Mouse (Mus musculus) liver, adult (tissue): ENCODE results near the gene Itgae.

ENCODE experiments used
- GATA4 ChIP-seq: IDR thresholded peaks from 2 replicates; pipeline ENCODE4 v1.6.1; 2014; ENCODE audit warnings: mild to moderate bottlenecking, low read length; ENCODE audit not compliant: insufficient replicate concordance

Itgae gene

DNA sequence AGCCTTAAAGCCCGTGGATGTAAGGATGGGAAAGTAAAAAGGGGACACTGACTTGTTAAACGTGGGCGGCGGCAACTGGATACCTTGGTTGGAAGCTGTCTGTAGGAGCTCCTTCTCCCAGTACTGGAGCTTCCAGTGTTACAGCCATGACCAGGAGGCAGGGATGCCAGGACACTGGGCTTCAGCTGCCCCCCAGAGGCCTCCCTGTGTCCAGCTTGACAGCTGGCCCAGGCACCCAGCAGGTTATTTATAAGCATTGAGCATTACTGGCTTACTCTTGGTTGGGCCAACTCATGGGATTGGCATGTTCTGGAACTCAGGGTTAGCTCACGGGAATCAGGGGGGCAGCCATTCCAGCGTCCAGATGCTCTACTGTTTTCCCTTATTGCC lies 70.4 kb downstream of the Itgae start:
- no peak for TF ChIP-seq GATA4

DNA sequence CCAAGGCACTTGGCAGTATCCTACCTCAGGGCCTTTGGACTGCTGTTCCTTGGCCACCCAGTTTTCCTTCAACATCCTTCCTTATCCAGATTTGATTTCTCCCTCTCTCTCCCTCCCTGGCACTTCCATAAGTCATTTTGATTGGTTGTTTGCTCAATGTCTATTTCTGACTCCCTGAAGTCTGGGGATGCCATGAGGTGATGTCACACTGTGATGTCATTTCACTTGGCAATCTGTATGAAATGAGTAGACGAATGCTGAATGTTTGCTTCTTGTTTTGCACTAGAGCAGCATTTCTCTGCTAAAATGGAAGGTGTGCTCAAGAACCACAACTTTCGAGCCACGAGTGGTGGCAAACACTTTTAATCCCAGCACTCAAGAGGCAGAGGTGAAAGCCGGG lies 71.2 kb downstream of the Itgae start:
- TF ChIP-seq GATA4, result no peak

DNA sequence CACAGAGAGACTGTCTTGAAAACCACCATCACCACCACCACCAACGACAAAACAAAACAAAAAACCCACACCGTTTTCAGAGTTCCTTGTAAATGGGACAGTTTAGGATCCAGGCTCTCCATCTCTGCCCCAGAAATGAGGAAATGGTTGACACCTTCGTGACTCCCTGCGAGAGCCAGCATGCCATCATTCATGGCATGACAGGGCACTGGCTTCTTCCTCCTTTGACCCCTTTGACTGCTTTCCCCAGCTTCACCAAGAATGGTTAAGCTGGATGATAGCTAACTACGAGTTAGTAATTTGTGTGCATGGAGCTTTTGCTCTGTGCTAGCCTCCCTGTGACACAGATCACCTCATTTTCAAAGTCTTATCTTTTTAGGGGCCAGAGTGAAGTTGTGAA lies 71.9 kb downstream of the Itgae start:
- no peak for TF ChIP-seq GATA4

DNA sequence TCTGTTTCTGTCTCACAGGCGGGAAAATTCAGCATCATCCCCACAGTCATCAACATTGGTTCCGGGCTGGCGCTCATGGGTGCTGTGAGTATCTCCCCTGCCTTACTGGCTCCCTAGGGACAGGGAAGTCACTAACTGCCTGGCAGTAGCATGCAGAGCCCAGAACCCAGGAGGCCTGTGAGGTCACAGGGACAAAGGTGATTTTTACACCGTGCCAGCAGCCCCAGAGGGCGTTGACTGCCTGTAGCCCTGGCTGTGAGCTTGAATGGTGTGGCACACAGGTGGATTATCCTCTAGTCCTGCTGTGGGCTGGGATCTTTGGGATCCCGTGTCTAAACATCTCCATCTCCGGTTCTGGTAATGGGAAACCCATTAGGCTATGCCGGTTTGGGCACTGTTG lies 77.7 kb downstream of the Itgae start:
- no peak for TF ChIP-seq GATA4

DNA sequence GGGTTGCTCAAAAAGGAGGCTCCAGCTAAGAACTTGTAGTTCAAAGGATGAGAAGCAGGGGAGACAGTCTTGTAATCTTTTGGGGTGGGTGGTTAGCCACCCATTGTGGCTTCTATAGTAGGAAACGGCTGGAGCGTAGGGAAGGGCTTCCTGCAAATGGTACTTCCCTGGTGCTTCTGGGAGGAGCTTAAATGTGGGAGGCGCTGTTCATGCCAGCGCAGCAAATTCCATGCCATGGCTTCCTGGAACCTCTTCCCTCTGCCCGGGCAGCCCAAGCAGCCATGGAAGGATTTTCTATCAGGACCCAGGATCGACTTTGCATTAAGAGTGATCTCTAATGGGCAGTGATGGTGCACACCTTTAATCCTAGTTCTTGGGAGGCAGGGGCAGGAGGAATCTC lies 78.2 kb downstream of the Itgae start:
- TF ChIP-seq GATA4, result no peak

DNA sequence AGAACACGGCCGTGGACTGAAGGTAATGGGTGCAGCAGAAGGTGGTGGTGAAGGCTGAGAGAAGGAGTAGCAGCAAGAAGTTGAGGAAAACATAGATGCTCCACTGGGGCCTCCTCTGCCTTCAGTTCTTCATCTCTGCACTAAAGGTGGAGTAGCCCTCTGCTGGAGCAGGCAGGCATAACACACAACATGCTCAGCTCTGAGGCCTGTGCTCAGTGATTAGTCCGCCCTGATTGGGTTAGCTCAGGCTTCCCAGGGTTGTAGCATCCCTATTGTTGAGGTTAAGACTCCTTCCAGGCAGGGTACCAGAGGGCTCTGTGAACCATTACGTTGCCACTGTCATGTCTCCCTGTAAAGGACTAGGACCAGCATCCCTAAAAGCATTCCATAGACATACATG lies 78.8 kb downstream of the Itgae start:
- TF ChIP-seq GATA4, result no peak

DNA sequence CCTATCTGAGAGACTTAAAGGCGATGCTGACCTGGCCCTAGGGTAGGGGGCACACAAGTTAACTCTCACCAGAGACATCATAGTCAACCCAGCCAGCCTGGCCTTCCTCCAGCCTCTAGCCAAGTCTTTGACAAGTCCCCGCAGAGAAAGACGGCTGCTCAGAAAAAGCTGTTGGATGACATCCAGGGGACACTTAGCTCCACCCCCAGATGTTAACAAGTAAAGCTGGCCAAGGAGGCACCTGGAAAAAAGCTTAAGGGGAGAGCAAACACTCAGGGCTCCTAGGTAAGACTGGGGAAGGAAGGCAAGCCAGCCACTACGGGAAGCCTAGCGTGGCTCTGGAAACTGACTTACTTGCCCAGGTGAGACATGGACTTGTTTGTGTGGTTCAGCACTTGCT lies 81.8 kb downstream of the Itgae start:
- no peak for TF ChIP-seq GATA4

DNA sequence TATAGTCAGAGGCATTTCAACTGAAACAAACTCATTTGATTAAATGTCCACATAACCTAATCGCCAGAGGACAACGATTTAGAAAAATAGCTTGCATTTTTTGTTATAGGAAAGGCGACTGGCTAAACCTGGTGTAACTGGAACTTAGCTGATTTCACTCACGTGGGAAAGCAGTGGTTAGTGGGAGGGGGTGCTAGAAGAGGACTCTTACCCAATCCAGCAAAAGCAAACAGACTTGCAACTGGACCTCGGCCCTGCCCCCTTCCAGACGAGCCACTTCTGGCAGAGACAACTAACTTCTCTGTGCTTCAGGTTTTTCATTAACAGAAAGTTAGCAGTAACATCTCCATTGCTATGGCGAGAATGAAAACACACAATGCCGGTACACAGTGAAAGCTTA lies 85.2 kb downstream of the Itgae start:
- TF ChIP-seq GATA4, result no peak

DNA sequence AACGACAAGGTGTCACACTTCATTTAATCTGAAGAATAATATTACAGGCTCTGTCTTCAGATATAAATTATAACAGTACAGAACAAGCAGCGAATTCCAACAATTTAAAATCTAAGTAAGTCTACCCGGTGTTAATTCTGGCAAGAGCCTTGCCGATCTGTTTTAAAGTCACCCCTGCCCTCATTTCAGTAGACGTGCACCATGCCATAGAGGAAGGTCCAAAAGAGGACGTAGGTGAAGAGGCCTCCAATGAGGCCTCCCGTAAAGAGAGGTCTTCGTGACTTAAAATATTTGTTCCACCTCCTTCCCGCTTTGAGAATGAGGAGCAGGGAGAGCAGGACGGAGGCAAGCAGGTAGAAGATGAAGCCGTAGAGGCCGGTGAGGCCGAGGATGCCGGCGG lies 85.8 kb downstream of the Itgae start:
- TF ChIP-seq GATA4, result no peak

DNA sequence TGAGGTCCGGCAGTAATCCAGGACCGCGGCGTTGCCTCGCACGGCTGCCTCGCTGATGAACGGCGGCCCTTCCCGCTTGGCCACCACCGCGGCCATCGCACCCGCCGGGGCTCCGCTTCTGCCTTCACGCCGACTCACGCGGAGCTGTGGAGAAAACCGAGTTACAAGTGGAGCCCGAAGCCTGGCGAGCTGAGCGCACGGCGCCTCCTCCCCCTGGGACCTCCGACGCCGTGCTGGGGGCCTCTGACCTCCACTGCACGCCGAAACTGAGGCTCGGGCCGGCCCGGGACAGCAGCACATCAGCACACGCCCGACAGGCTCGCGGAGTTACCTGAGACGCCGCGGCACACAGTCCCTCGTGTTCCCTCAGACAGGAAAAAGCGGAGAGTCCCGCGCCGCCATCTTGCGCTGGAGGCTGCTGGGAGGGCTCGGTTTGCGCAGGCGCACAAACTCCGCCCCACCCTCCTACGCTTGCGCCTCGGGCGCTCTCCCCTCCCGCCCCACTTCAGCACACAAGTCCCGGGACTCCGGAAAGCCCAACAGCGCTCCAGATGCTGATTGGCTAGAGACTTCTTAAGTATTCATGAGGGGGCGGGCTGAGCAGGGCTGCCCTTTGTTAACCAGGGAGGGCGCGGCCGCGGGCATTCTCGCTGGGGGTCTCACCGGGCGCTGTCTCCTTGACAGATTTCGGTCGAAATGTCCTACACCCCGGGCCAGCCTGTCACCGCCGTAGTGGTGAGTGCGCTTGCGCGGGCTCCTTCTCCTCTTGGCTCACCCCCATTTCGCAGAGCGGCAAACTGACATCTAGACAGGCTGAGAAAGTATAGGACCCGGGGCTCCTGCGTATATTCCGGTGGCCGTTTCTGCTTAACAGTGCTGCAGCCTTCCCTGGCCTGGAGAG lies 86.5 kb downstream of the Itgae start, which contains the start of the genes Emc6 and Tax1bp3:
Gene Emc6, minus strand, starts transcription at position 430 of the 901 bp plus-strand sequence.
Gene Tax1bp3, plus strand, starts transcription at position 476 of the 901 bp plus-strand sequence.
- TF ChIP-seq GATA4, result 0 out of 2 replicates have a peak, but pooled peaks have one; percentile 4

DNA sequence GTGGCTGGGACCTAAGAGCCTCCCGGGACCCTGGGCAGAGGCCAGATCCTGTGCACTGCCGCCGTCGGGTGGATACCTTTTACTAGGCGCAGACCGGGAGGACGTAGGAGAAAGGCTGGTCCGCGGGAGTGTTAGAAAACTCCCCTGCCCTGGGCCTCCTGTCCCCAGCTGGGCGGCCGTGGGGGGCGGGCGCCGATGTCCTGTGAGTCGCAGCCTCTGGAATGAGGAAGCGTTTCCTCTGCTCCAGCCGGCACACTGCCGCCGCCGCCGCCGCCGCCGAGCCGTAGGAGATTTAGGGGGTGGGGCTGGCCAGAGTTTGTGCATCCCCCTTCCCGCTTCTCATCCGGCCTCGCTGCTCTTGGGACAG lies 87.1 kb downstream of the Itgae start:
- TF ChIP-seq GATA4, result no peak

DNA sequence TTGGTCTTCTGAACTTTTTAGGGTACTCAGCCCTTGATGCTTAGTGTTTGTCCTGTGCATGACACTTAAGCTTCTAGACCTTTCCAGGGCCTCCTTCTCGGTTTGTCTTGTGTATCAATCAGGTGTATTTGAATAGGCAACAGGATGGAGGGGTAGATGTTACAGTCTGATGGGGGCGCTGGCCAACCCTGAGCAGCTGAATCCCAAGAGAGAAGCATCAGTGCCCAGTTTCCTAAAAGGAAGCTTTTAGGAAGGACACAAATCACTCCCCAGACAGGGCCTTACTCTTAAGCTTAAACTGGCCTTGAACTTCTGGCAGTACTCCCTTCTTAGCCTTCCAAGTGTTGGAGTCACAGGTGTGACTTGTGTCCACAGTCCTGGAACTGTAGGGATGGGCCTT lies 87.5 kb downstream of the Itgae start:
- TF ChIP-seq GATA4, result no peak

DNA sequence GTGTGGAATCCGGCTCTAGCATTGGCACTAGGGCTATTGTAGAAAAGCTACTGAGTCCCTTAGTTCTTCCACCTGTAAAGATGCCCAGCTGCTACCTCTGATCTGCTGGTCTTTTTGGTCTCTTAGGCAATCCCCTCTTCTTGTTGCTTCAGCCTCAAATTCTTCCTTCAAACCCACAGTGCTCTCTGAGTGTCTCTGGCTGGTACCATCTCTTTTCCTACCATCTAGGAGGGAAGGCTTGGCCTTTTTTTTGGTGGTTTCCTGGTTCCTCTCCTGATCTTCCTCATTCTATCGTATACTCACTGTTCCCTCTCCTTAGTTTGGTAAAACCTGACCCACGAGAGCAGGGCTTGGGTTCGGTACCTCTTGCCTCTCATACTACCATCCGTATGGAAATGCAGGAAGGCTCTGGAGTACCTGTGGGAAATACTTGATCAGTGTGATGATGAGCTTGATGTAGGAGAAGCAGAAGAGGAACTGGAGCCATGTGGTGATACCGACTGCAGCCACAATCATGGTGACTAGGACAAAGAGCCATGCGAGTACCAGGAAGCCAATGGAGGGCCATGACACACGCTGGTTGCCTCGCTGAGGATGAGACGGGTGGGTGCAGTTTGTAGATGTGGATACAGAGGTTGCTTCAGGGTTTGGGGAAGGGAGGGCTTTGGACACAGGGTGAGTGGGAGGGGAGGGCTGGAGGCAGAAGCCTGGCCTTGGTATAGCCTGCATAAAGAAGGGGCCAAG lies 95.7 kb downstream of the Itgae start:
- no peak for TF ChIP-seq GATA4

DNA sequence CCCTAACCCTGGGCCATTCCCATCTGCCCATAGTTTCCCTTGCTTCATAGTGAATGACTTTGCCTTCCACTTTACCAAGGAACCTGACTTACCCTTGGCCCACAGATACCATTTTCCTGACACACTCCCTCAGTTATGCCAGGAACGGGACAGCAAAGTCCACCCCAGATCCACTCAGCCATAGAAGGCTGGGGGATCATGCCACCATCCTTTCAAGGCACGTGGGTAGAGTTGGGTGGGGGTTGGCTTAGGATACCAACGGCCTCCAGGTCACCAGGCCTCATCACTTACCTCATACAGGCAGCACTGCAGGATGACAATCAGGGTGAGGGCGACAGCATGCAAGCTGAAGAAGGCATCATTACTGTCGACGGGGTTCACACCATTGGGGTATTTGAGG lies 96.8 kb downstream of the Itgae start:
- no peak for TF ChIP-seq GATA4

DNA sequence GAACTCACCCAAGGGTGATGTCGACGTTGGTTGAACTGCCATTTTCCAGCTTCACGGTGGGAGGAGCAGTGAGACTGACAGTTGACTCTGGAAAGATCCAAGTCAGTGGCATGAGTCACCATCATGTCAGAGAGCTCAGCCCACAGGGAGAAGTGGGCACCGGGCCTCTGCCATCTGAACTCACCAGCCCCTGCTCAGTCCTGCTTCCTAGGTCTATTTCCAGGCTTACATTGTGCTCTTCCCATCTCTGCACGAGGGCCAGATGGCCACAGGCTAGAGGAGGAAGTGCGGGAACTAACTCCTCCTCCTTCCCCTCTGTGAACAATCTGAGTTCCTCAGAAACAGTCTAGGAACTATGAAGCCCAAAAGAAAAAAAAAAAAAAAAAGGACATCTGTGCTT lies 102.7 kb downstream of the Itgae start:
- no peak for TF ChIP-seq GATA4

DNA sequence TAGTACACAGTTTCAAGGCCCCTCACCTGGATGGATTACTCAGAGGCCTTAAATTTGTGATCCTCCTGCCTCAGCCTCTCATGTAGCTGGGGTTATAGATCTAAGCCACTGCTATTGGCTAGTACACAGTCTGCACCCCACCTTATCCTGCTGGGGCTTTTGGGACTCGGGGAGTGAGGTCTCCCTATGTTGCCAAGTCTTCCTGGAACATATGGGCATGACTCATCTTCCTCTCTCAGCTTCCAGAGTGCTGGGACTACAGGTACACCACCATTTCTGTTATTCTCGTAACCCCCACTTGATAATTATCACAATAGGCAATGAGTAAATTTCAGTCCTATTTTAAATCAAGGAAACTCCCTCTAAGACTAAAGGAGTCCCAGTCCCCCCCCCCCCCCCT lies 104.1 kb downstream of the Itgae start:
- no peak for TF ChIP-seq GATA4
